Mouse (Mus musculus) thymus, adult 2 months (tissue): ENCODE measurements around the gene Snrpa1. TPM values are rescaled to one million over a fixed set of nuclear protein-coding genes. Genes with fewer than 3 reads are reported as not detected.
A peak's percentile ranks its signal among the peaks of the same experiment; 100 is the strongest.

ENCODE experiments used
- DNase-seq: peaks from one replicate; pipeline ENCODE4 v3.0.0; 2021
- H3K27ac ChIP-seq: fragments of 200-500 bp; 2 replicates; pipeline ENCODE4 v1.5.1; 2012; ENCODE audit warnings: low read length, control low read depth; ENCODE audit not compliant: control insufficient read depth, insufficient read depth
- H3K27me3 ChIP-seq: fragments of 200-500 bp; 2 replicates; pipeline ENCODE4 v1.6.1; 2012; ENCODE audit warnings: mild to moderate bottlenecking, low read length, moderate library complexity, mixed read lengths; ENCODE audit not compliant: control insufficient read depth, insufficient read depth
- H3K36me3 ChIP-seq: fragments of 200-500 bp; 2 replicates; pipeline ENCODE4 v1.6.1; 2012; ENCODE audit warnings: mild to moderate bottlenecking, low read length, moderate library complexity; ENCODE audit not compliant: control insufficient read depth, insufficient read depth
- H3K4me1 ChIP-seq: fragments of 200-500 bp; replicated peaks from 2 replicates; pipeline ENCODE4 v1.6.1; 2012; ENCODE audit warnings: low read length; ENCODE audit not compliant: control insufficient read depth, insufficient read depth
- H3K4me3 ChIP-seq: fragments of 200-500 bp; 2 replicates; pipeline ENCODE4 v1.5.1; 2012; ENCODE audit warnings: mild to moderate bottlenecking, low read length, control low read depth, moderate library complexity; ENCODE audit not compliant: control insufficient read depth, insufficient read depth
- CTCF ChIP-seq: fragments of 200-500 bp; IDR thresholded peaks from 2 replicates; pipeline ENCODE4 v1.5.1; 2012; ENCODE audit warnings: mild to moderate bottlenecking, control low read depth, low read length, moderate library complexity, borderline replicate concordance; ENCODE audit not compliant: control insufficient read depth, poor library complexity, insufficient read depth; ENCODE audit errors: extremely low read depth
- POLR2A ChIP-seq: fragments of 200-500 bp; IDR thresholded peaks from 2 replicates; pipeline ENCODE4 v1.6.1; 2012; ENCODE audit warnings: mild to moderate bottlenecking, low read length, control low read depth, moderate library complexity; ENCODE audit not compliant: control insufficient read depth, poor library complexity, insufficient read depth; ENCODE audit errors: extremely low read depth
- WGBS: fragments of 180-500 bp; shearing (Covaris S2); methylation state at CpG from one replicate; pipeline ENCODE4 v1.1.7; 2018; 5-methylcytosine and 5-hydroxymethylcytosine counted together
- polyA plus RNA-seq: library from polyadenylated mRNA; depleted of rRNA; stranded (reverse); fragments of >200 nt; gene quantifications from 2 replicates; pipeline ENCODE4 v1.2.3, GENCODE M21; 2012

The Snrpa1 gene
- polyA plus RNA-seq, 1 experiment = 20.3 TPM

GRCm38 (mm10) chr7:66090676-66091190, 31.9 kb downstream of the Snrpa1 start:
- no peak for DNase-seq
- no peaks in the 10 kb centered on the region for H3K4me1 ChIP-seq
- TF ChIP-seq POLR2A (no peak), CTCF (no peak)
- WGBS = 94% methylated on average over 11 of the region's 11 CpGs
- peaks cover 37% of the 10 kb centered on the region for H3K36me3 ChIP-seq
- no peak overlapping the region for H3K4me3 ChIP-seq
- no peak overlapping the region for H3K27ac ChIP-seq
- H3K27me3 ChIP-seq = no peaks in the 10 kb centered on the region

- no peaks in the 10 kb centered on the region for H3K4me1 ChIP-seq
- no peak for DNase-seq
- TF ChIP-seq POLR2A (no peak), CTCF (no peak)
- 97% methylated on average over 7 of the region's 7 CpGs for WGBS
- no peaks in the 10 kb centered on the region for H3K27me3 ChIP-seq
- peaks cover 32% of the 10 kb centered on the region for H3K36me3 ChIP-seq
- no peak overlapping the region for H3K27ac ChIP-seq
- H3K4me3 ChIP-seq = no peak overlapping the region
Observed at GRCm38 (mm10) chr7:66091553-66091952, 32.8 kb downstream of the Snrpa1 start.

- TF ChIP-seq POLR2A (no peak), CTCF (no peak)
- peaks cover 25% of the 10 kb centered on the region for H3K36me3 ChIP-seq
- DNase-seq = no peak
- H3K4me3 ChIP-seq = no peak overlapping the region
- no peaks in the 10 kb centered on the region for H3K4me1 ChIP-seq
- no peak overlapping the region for H3K27ac ChIP-seq
- no peaks in the 10 kb centered on the region for H3K27me3 ChIP-seq
- WGBS = 93% methylated on average over 8 of the region's 8 CpGs
Observed at GRCm38 (mm10) chr7:66092656-66093055, 33.9 kb downstream of the Snrpa1 start.

GRCm38 (mm10) chr7:66094141-66094540, 35.3 kb downstream of the Snrpa1 start:
- TF ChIP-seq POLR2A (no peak), CTCF (no peak)
- Histone ChIP-seq H3K4me3 (no peak overlapping the region), H3K27ac (no peak overlapping the region), H3K4me1 (no peaks in the 10 kb centered on the region), H3K36me3 (peaks cover 12% of the 10 kb centered on the region), H3K27me3 (no peaks in the 10 kb centered on the region)
- WGBS = 85% methylated on average over 5 of the region's 5 CpGs
- no peak for DNase-seq

GRCm38 (mm10) chr7:66098803-66099202, 40.0 kb downstream of the Snrpa1 start:
- no peaks in the 10 kb centered on the region for H3K36me3 ChIP-seq
- 94% methylated on average over 7 of the region's 7 CpGs for WGBS
- H3K27ac ChIP-seq = no peak overlapping the region
- no peak for TF ChIP-seq POLR2A
- no peak for TF ChIP-seq CTCF
- DNase-seq = no peak
- no peaks in the 10 kb centered on the region for H3K4me1 ChIP-seq
- H3K27me3 ChIP-seq = no peaks in the 10 kb centered on the region
- H3K4me3 ChIP-seq = no peak overlapping the region

GRCm38 (mm10) chr7:66101866-66102265, 43.1 kb downstream of the Snrpa1 start:
- Histone ChIP-seq H3K36me3 (no peaks in the 10 kb centered on the region), H3K27ac (no peak overlapping the region), H3K27me3 (no peaks in the 10 kb centered on the region), H3K4me1 (no peaks in the 10 kb centered on the region), H3K4me3 (no peak overlapping the region)
- TF ChIP-seq POLR2A (no peak), CTCF (no peak)
- peak; percentile 23 for DNase-seq
- WGBS = 5% methylated on average over 4 of the region's 4 CpGs

- Histone ChIP-seq H3K36me3 (no peaks in the 10 kb centered on the region), H3K27ac (no peak overlapping the region), H3K4me1 (peaks cover 4% of the 10 kb centered on the region), H3K4me3 (no peak overlapping the region), H3K27me3 (no peaks in the 10 kb centered on the region)
- no peak for TF ChIP-seq POLR2A
- no peak for TF ChIP-seq CTCF
- 93% methylated on average over 5 of the region's 5 CpGs for WGBS
- no peak for DNase-seq
Observed at GRCm38 (mm10) chr7:66104531-66104930, 45.7 kb downstream of the Snrpa1 start.
